Mouse (Mus musculus) thymus, adult 2 months (tissue): ENCODE data around the gene Adprhl2. TPM values are rescaled to one million over a fixed set of nuclear protein-coding genes. Genes with fewer than 3 reads are reported as not detected.
A peak's percentile ranks its signal among the peaks of the same experiment; 100 is the strongest.

ENCODE experiments used
- DNase-seq: peaks from one replicate; pipeline ENCODE4 v3.0.0; 2021
- H3K27ac ChIP-seq: fragments of 200-500 bp; 2 replicates; pipeline ENCODE4 v1.5.1; 2012; ENCODE audit warnings: low read length, control low read depth; ENCODE audit not compliant: control insufficient read depth, insufficient read depth
- H3K27me3 ChIP-seq: fragments of 200-500 bp; 2 replicates; pipeline ENCODE4 v1.6.1; 2012; ENCODE audit warnings: mild to moderate bottlenecking, low read length, moderate library complexity, mixed read lengths; ENCODE audit not compliant: control insufficient read depth, insufficient read depth
- H3K36me3 ChIP-seq: fragments of 200-500 bp; 2 replicates; pipeline ENCODE4 v1.6.1; 2012; ENCODE audit warnings: mild to moderate bottlenecking, low read length, moderate library complexity; ENCODE audit not compliant: control insufficient read depth, insufficient read depth
- H3K4me1 ChIP-seq: fragments of 200-500 bp; replicated peaks from 2 replicates; pipeline ENCODE4 v1.6.1; 2012; ENCODE audit warnings: low read length; ENCODE audit not compliant: control insufficient read depth, insufficient read depth
- H3K4me3 ChIP-seq: fragments of 200-500 bp; 2 replicates; pipeline ENCODE4 v1.5.1; 2012; ENCODE audit warnings: mild to moderate bottlenecking, low read length, control low read depth, moderate library complexity; ENCODE audit not compliant: control insufficient read depth, insufficient read depth
- CTCF ChIP-seq: fragments of 200-500 bp; IDR thresholded peaks from 2 replicates; pipeline ENCODE4 v1.5.1; 2012; ENCODE audit warnings: mild to moderate bottlenecking, control low read depth, low read length, moderate library complexity, borderline replicate concordance; ENCODE audit not compliant: control insufficient read depth, poor library complexity, insufficient read depth; ENCODE audit errors: extremely low read depth
- POLR2A ChIP-seq: fragments of 200-500 bp; IDR thresholded peaks from 2 replicates; pipeline ENCODE4 v1.6.1; 2012; ENCODE audit warnings: mild to moderate bottlenecking, low read length, control low read depth, moderate library complexity; ENCODE audit not compliant: control insufficient read depth, poor library complexity, insufficient read depth; ENCODE audit errors: extremely low read depth
- WGBS: fragments of 180-500 bp; shearing (Covaris S2); methylation state at CpG from one replicate; pipeline ENCODE4 v1.1.7; 2018; 5-methylcytosine and 5-hydroxymethylcytosine counted together
- polyA plus RNA-seq: library from polyadenylated mRNA; depleted of rRNA; stranded (reverse); fragments of >200 nt; gene quantifications from 2 replicates; pipeline ENCODE4 v1.2.3, GENCODE M21; 2012

Adprhl2 gene
- polyA plus RNA-seq, 1 experiment: 67.9 TPM

GRCm38 (mm10) chr4:126301584-126302309 is 19.8 kb downstream of the Adprhl2 start:
- no peak for DNase-seq
- peaks cover 15% of the 10 kb centered on the region for H3K27me3 ChIP-seq
- no peak overlapping the region for H3K4me3 ChIP-seq
- H3K27ac ChIP-seq: no peak overlapping the region
- peaks cover 15% of the 10 kb centered on the region for H3K4me1 ChIP-seq
- WGBS: 25% methylated on average over 27 of the region's 27 CpGs
- TF ChIP-seq POLR2A: no peak
- TF ChIP-seq CTCF: no peak
- no peaks in the 10 kb centered on the region for H3K36me3 ChIP-seq

- no peak for TF ChIP-seq POLR2A
- TF ChIP-seq CTCF: no peak
- Histone ChIP-seq H3K27me3 (peaks cover 15% of the 10 kb centered on the region), H3K4me1 (peaks cover 20% of the 10 kb centered on the region), H3K27ac (no peak overlapping the region), H3K36me3 (no peaks in the 10 kb centered on the region), H3K4me3 (no peak overlapping the region; the same call in 1 of the 2 replicates)
- 2% methylated on average over 50 of the region's 50 CpGs for whole genome bisulfite sequencing
- no peak for DNase-seq
Observed at GRCm38 (mm10) chr4:126300916-126301583, 20.5 kb downstream of the Adprhl2 start.

DNA sequence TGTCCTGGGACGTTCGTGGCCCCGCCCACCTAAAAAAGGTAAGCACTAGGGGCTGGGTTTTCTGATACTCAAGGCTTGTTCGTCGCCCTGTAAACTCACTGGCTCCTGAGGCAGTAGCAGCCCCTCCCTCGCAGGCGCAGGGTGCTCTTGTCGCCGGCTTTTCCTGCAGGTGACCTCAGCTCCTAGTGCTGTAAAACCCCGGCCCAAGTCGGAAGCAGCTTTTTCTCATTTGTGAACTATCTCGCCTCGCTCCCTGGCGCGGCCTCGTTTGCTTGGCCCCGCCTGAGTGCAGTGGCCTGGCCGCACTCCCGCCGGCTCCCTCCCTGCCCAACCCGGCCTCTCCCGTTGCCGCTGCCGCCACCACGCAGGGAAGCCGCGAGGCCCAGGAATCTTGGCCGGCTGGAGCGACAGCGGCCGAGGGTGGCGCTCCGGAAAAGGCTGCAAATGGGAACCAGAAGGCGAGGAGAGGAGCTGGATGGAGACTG is 24.8 kb downstream of the Adprhl2 start:
- no peak for DNase-seq
- peaks cover 10% of the 10 kb centered on the region for H3K27me3 ChIP-seq
- H3K36me3 ChIP-seq: no peaks in the 10 kb centered on the region

DNA sequence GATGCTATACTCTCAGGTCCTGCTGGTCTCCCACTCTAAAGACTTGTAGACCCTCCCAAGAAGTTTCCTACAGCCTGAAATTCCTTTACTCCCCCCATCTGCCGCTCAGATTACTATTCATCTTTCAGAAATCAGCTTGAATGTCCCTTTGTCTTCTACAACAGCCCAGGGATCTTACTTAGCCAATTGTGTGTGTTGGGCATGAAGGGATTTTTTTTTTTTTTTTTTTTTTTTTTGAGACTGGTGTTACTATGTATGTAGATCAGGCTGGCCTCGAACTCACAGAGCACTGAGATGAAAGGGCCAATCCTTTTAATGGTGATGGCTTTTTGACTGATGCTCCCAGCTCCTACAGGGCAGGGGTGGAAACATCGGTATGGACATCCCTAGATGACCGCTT is 25.6 kb downstream of the Adprhl2 start:
- no peak for DNase-seq
- Histone ChIP-seq H3K27ac (no peak overlapping the region), H3K4me1 (peaks cover 18% of the 10 kb centered on the region), H3K36me3 (no peaks in the 10 kb centered on the region), H3K4me3 (no peak overlapping the region), H3K27me3 (peaks cover 4% of the 10 kb centered on the region)
- TF ChIP-seq POLR2A (no peak), CTCF (no peak)
- 68% methylated on average over 4 of the region's 4 CpGs for WGBS

More for the DNA sequence above, 24.8 kb downstream of the Adprhl2 start:
- H3K4me3 ChIP-seq: peak overlapping the region; percentile 3
- TF ChIP-seq CTCF (no peak), POLR2A (no peak)
- 2% methylated on average over 34 of the region's 34 CpGs for WGBS
- H3K4me1 ChIP-seq: peaks cover 20% of the 10 kb centered on the region
- H3K27ac ChIP-seq: no peak overlapping the region

DNA sequence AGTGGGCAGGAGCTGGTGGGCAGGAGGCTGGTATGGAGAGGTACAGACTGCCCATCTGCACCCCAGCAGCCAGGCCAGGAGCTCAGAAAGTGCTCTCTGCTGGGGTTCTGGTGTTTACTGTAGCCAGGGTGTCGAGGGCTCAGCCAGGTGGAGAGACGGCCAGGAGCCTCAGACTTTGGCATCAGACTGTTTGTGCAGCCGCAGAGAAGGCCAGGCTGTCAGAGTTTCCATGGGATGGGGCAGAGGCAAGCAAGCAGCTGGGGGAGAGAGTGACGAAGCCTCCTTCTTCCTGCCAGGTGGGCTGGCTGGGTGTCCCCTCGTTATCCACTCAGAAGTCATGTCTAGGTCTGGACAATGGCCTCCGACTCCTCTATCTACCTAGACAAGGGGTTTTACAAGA is 26.4 kb downstream of the Adprhl2 start:
- DNase-seq: no peak
- 91% methylated on average over 6 of the region's 6 CpGs for WGBS
- H3K36me3 ChIP-seq: no peaks in the 10 kb centered on the region

GRCm38 (mm10) chr4:126291196-126291595 is 30.3 kb downstream of the Adprhl2 start:
- peaks cover 7% of the 10 kb centered on the region; the same call in 1 of the 2 replicates for H3K27me3 ChIP-seq
- TF ChIP-seq CTCF (no peak), POLR2A (no peak)
- WGBS: 75% methylated on average over 13 of the region's 13 CpGs

More for the DNA sequence above, 26.4 kb downstream of the Adprhl2 start:
- H3K27me3 ChIP-seq: peaks cover 4% of the 10 kb centered on the region; the same call in 1 of the 2 replicates
- H3K27ac ChIP-seq: no peak overlapping the region
- TF ChIP-seq POLR2A: no peak
- TF ChIP-seq CTCF: no peak
- no peak overlapping the region for H3K4me3 ChIP-seq
- peaks cover 11% of the 10 kb centered on the region for H3K4me1 ChIP-seq

GRCm38 (mm10) chr4:126290314-126290713 is 31.2 kb downstream of the Adprhl2 start:
- 88% methylated on average over 8 of the region's 8 CpGs for WGBS
- no peaks in the 10 kb centered on the region for H3K36me3 ChIP-seq
- no peak for TF ChIP-seq POLR2A
- no peak for TF ChIP-seq CTCF
- peaks cover 7% of the 10 kb centered on the region; the same call in 1 of the 2 replicates for H3K27me3 ChIP-seq
- no peak overlapping the region for H3K27ac ChIP-seq
- no peaks in the 10 kb centered on the region for H3K4me1 ChIP-seq
- H3K4me3 ChIP-seq: no peak overlapping the region
- no peak for DNase-seq

More at GRCm38 (mm10) chr4:126291196-126291595, 30.3 kb downstream of the Adprhl2 start:
- H3K4me1 ChIP-seq: no peaks in the 10 kb centered on the region
- H3K4me3 ChIP-seq: no peak overlapping the region
- no peak for DNase-seq
- no peaks in the 10 kb centered on the region for H3K36me3 ChIP-seq
- no peak overlapping the region for H3K27ac ChIP-seq
